Mouse (Mus musculus): ENCODE data around the gene Ndufaf5.

- TF ChIP-seq CTCF (IDR thresholded peaks at IDR 0.05; ENCODE audit: control insufficient read depth, insufficient read depth, insufficient read length) = no peak
- TF ChIP-seq MAX (IDR thresholded peaks at IDR 0.05) = no peak
- TF ChIP-seq MYOD1 (IDR thresholded peaks at IDR 0.05; ENCODE audit: control insufficient read depth, insufficient read length, low read depth) = no peak
- no peak for TF ChIP-seq CEBPB (IDR thresholded peaks at IDR 0.05; ENCODE audit: low read depth)
These were observed 44.9 kb upstream of the Ndufaf5 start for GRCm38 (mm10) chr2:140125516-140125915.
